Mouse (Mus musculus) B cell, adult 2 months (primary cell): Measurements from ENCODE around the gene Siglece.

Experiments used
- DNase-seq, 2 experiments: peaks; one replicate each; pipeline ENCODE4 v3.0.0; 2022

The Siglece gene

GRCm38 (mm10) chr7:43625794-43626422 lies 34.1 kb downstream of the Siglece start:
- no peak for DNase-seq

DNA sequence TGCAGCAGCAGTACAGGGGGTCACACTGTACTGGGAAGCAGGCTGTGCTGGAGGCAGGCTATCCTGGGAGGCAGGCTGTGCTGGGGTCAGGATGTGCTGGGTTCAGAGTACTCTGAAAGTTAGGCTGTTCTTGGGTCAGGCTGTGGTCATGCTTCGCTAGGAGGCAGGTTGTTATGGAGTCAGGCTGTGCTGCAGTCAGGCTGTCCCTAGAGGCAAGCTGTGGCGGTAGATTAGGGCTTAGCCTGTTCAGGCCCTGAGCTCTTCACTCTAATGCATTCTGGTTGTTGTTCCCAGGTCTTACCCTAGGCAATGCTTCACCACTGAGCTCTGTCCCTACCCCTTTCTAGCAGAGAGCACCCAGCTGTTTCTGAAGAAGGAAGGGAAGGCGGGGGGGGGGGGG lies 34.9 kb downstream of the Siglece start:
- no peak for DNase-seq

DNA sequence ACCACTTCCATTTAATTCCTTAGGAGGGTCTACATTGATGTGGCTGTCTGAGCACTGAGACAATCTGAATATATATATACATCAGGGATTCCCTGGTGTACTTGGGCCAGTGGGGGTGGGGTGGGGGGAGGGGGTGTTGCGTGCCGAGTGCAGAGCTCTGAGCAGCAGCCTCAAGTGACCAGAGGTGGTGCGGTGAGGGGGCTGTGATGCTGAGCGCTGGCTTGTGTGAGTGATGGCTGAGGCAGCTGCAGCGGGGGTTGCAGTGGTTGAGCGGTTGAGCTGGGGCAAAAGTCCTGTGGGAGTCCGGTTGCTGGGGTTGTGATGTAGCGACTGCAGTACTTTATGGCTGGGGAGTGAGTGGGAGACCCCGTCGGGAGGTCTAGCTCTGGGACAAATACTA lies 36.1 kb downstream of the Siglece start:
- no peak for DNase-seq

DNA sequence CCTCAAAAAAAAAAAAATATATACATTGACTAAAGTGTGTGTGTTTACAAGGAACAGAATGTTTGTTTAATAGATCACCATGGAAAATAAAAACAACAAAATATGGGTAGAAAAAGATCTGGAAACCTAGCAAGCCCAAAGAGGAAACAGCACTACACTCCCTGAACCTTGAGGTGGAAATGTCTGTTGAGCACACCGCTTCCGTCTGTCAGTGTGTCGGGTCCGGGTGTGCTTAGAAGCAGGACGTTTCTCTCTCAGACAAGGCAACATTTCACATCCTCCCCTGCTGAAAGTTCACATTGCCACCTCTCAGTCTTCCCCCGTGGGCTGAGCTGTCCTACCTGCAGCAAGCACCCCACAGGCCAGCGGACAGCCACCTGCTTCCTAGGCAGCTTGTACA lies 37.0 kb downstream of the Siglece start:
- DNase-seq: no peak

DNA sequence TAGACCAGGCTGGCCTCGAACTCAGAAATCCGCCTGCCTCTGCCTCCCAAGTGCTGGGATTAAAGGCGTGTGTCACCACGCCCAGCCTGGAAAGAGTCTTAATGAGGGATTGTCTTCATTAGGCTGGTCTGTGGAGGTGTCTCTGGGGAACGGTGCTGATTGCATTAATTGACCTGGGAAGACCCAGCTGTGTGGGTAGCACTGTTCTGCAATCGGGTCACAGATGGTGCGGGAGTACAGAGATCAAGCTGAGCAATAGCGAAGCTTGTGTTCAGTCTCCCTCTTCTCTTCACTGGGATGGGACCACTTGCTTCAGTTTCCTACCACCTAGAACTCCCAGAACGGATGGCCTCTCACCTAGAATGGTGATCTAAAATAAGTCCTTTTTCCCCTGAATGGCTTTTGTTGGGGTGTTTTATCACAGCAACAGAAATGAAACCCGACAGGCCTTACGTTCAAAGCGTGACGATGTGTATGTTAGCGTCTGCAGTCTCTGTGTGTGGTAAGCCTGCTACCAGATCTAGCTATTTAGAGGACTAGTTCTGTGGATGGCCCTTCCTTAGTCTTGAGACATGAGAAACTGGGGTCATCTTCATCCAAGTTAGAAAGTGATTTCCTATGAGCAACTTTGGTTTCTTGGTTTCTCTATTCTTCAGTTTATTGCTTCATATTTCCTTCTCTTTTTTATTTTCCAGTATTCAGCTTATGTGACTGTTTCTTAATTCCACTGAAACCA lies 46.0 kb downstream of the Siglece start:
- no peak for DNase-seq

DNA sequence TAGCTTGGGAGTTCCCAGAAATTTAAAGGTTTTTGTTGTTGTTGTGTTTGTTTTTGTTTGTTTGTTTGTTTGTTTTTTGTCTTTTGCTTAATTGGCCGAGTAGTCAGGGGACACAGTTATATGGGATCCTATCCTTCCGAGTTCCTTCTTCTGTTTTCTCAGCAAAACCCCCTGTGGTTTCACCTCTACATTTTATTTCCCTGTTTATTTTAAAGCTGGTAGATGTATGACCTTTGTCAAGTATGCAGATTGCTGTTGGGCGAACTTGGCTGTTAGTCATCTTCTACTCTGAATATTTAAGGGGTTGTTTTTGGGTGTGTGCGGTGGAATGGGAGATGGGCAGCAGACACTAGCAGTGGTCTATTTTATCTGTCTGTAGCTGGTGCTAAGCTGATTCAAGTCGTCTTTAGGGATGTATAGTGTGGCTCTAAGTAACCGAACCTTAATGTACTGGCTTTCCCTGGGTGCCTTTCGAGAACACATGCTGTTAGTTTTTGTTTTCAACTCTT lies 51.6 kb downstream of the Siglece start:
- no peak for DNase-seq

GRCm38 (mm10) chr7:43607743-43608287 lies 52.1 kb downstream of the Siglece start:
- DNase-seq: no peak

DNA sequence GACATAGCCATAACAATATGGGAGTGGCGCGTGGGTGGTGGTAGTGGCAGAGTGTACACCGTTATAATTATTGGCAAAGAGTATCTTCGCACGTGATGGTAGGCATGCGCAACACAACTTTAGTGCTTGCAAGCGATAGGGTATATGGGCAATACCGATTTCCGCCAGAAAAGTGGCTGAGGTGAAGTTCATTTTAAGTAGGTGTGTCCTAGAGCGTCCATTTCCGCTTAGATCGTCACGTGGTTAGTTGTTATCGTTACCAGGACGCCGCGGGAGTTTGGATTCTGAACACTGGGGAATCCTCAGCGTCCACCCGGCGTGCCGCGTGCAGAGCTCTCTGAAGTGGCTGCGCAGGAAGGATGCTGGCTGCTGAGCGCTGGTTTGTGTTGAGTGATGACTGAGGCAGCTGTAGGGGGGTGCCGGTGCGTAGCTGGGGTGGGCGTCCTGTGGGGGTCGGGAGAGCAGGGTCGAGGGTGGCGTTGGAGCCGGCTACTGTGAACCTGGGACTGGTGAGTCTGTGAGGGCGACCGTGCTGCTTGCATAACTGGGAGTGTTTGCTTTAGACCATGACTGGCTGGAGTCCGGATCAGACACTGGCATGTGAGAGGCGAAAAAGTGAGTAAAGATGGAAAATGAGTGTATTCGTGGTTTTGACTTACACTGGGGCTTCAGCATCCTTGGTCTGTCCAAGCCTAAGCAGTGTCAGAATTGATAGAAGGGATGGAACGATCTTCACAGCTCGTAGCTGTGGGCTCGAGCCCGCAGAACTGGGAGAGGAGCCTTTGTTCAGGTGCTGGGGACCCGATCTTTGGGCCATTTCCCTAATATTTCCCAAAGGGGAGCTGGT lies 52.8 kb downstream of the Siglece start, which contains the start of gene Zfp819:
TSS of gene Zfp819 (plus strand) at position 274 of the 847 bp plus-strand sequence.
- peak; percentile 7 to 25 for DNase-seq

GRCm38 (mm10) chr7:43601884-43602283 lies 58.1 kb downstream of the Siglece start:
- DNase-seq: no peak
